Mouse (Mus musculus) olfactory bulb, adult 2 months (tissue): Measurements from ENCODE around the gene Dhrs1.

Source experiments
- CTCF ChIP-seq: fragments of 200-500 bp; IDR thresholded peaks from 2 replicates; pipeline ENCODE4 v1.5.1; 2012; ENCODE audit warnings: low read depth, mild to moderate bottlenecking, low read length, moderate library complexity; ENCODE audit not compliant: insufficient read depth
- POLR2A ChIP-seq: fragments of 200-500 bp; IDR thresholded peaks from 2 replicates; pipeline ENCODE4 v1.6.1; 2012; ENCODE audit warnings: mild to moderate bottlenecking, low read depth, low read length, moderate library complexity; ENCODE audit not compliant: insufficient read depth

DNA sequence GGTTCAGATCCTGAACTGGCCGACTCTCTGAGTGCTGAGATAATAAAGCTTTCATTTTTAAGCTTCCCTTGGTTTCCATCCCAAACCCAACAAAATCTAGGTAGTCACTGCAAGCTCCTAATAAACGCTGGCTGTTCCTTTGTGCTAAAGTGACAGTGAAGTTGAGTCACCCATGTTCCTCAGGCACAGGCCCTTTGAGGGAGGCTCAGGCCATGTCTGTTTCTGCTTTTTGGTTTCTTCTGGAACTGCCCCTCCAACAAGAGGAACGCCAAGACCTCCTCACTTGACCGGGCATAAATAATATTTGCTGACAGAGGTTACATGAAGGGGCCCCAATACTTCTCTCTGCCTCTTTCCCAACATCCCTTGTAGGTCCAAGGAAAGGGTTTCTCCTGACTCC is 9.7 kb downstream of the Dhrs1 start:
- no peak for TF ChIP-seq CTCF
- no peak for TF ChIP-seq POLR2A
